Mouse (Mus musculus): ENCODE measurements around the gene Ppp1r16b.

DNA sequence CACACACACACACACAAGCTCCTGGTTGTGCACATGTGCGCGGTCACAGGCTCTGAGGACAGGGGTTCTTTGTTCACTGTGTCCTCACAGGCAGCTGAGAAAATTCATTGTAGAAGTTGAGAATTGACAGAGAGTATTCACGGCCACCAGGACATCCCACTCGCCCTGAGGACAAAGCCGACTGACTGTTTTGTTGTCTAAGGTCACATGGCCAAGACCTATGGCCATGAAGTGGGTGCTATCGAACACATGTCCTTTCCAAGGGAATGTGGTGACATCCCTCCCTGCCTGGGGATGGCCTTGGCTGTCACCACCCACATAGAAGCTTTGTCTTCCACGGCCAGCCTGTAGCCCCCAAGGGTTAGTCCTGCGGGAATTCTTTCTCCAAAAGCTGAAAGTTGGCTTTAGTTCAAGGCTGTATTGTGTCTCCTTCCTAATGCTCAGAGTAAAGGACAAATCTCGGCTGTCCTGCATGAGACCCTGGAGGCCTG lies 75.9 kb downstream of the Ppp1r16b start:
- TF ChIP-seq CTCF (IDR thresholded peaks at IDR 0.05; ENCODE audit: low read depth, low read length) (no peak), POLR2A (IDR thresholded peaks at IDR 0.05; ENCODE audit: extremely low read depth, insufficient read depth, low read length) (no peak)
